Mouse (Mus musculus) ES-E14 (cell line): Measurements from ENCODE around the gene Lhcgr. TPM values are rescaled to one million over a fixed set of nuclear protein-coding genes. Genes with fewer than 3 reads are reported as not detected.
"Not testable (repeated sequence)": the region's sequence is repeated elsewhere in the genome, so short reads cannot be mapped to it uniquely, and the experiment has no call there.

Experiments
- DNase-seq: peaks from one replicate; pipeline ENCODE4 v3.0.0-alpha.2; 2013; ENCODE audit warnings: low read depth, low spot score
- H3K27ac ChIP-seq: 2 replicates; pipeline ENCODE4 v1.5.1; 2012; ENCODE audit warnings: low read depth, mild to moderate bottlenecking, low read length, moderate library complexity, mixed read lengths; ENCODE audit not compliant: poor library complexity, insufficient read depth, severe bottlenecking
- H3K36me3 ChIP-seq: 2 replicates; pipeline ENCODE4 v1.6.1; 2012; ENCODE audit warnings: mild to moderate bottlenecking, low read length, moderate library complexity, mixed read lengths; ENCODE audit not compliant: control insufficient read depth, poor library complexity, insufficient read depth, severe bottlenecking
- H3K4me1 ChIP-seq, 2 experiments: fragments of 150-350 bp in 1 of 2; sonication (generic) in 1 of 2; 2 replicates each; pipeline ENCODE4 v1.6.1; 2012; ENCODE audit warnings: low read length in 2 of 2, mild to moderate bottlenecking in 1 of 2, mixed read lengths in 1 of 2; ENCODE audit not compliant: control insufficient read depth in 2 of 2, insufficient read depth in 2 of 2, poor library complexity in 1 of 2
- H3K4me3 ChIP-seq, 2 experiments: fragments of 150-350 bp in 1 of 2; sonication (generic) in 1 of 2; 2 replicates each; pipeline ENCODE4 v1.5.1; 2012; ENCODE audit warnings: low read length in 2 of 2, low read depth in 1 of 2, mild to moderate bottlenecking in 1 of 2, mixed read lengths in 1 of 2; ENCODE audit not compliant: insufficient read depth in 1 of 2, poor library complexity in 1 of 2, severe bottlenecking in 1 of 2
- H3K9ac ChIP-seq: 2 replicates; pipeline ENCODE4 v1.6.1; 2012; ENCODE audit warnings: low read depth, mild to moderate bottlenecking, low read length, mixed read lengths; ENCODE audit not compliant: poor library complexity, insufficient read depth, severe bottlenecking
- H3K9me3 ChIP-seq: fragments of 150-350 bp; sonication (generic); 2 replicates; pipeline ENCODE4 v1.6.1; 2012; ENCODE audit warnings: low read depth, mild to moderate bottlenecking, low read length; ENCODE audit not compliant: control insufficient read depth, insufficient read depth
- CHD2 ChIP-seq: IDR thresholded peaks from 2 replicates; pipeline ENCODE4 v1.6.1; 2014; ENCODE audit warnings: mild to moderate bottlenecking, low read depth, low read length, inconsistent platforms
- HCFC1 ChIP-seq: IDR thresholded peaks from 2 replicates; pipeline ENCODE4 v1.6.1; 2012; ENCODE audit warnings: low read length, inconsistent platforms, borderline replicate concordance; ENCODE audit not compliant: insufficient read depth
- MAFK ChIP-seq: IDR thresholded peaks from 2 replicates; pipeline ENCODE4 v1.6.1; 2014; ENCODE audit warnings: mild to moderate bottlenecking, low read depth, low read length, inconsistent platforms; ENCODE audit not compliant: insufficient read depth
- ZC3H11A ChIP-seq: IDR thresholded peaks from 2 replicates; pipeline ENCODE4 v1.6.1; 2012; ENCODE audit warnings: low read depth, mild to moderate bottlenecking, inconsistent platforms, low read length, borderline replicate concordance
- ZNF384 ChIP-seq: IDR thresholded peaks from 2 replicates; pipeline ENCODE4 v1.6.1; 2012; ENCODE audit warnings: low read depth, low read length, inconsistent platforms
- in situ Hi-C, 2 experiments: fragments of 600-800 bp; cut with MboI; formaldehyde crosslinking; loops; one replicate each; pipeline ENCODE4 v1.15.1; 2025; ENCODE audit warnings: low sequenced_read_pairs in 2 of 2, inconsistent platforms in 1 of 2; ENCODE audit not compliant: unreplicated experiment in 2 of 2
- total RNA-seq: library from RNA; depleted of rRNA; stranded (reverse); fragments of 300-350 nt; gene quantifications from 2 replicates; pipeline ENCODE4 v1.2.3, GENCODE M21; 2012; rRNA removed

The Lhcgr gene
- not detected in 2 replicates for total RNA-seq

DNA sequence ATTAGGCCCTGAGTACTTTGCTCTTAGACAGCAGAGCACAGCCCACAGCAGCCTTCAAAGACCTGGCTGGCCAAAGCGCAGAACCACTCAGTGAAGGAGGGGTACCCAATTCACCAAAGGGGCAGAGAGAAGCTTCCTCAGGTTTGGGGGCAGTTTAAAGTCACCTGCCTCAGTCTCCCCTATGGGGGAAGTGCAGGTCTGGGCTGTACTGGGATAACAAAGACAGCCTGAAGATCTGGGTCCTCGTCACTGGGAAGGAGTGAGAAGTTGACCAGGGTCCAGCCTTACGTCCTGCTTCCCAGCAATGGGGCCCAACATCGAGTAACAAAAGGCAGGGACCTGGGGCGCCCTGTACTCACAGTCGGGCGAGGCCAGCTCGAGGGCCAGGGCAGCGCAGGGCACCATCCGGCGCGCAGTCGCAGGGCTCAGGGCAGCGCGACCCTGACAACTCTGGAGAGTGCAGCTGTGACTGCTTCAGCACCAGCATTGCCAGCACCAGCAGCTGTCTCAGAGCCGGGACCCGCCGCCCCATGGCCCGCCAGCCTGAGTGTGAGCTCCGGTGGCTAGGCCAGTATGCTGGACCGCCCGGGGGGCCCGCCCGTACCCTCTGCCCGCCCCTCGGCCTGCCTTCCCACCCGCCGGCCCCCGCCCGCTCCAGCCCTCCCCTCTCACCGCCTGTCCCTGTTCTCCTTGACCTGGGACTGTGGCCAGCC is at the start of gene Lhcgr:
Gene Lhcgr (minus strand): TSS at position 551 of the 713 bp plus-strand sequence.
- peak within 1 kb of the TSS; percentile 41 to 55; a peak in 3 of 4 replicates for H3K4me3 ChIP-seq
- no peak for DNase-seq
- TF ChIP-seq MAFK (no peak), ZNF384 (no peak), CHD2 (no peak), HCFC1 (no peak), ZC3H11A (no peak)
- H3K9ac ChIP-seq: no peak within 1 kb of the TSS
- no peaks in the 10 kb centered on the region for H3K9me3 ChIP-seq
- no peaks in the 10 kb centered on the region for H3K4me1 ChIP-seq
- H3K36me3 ChIP-seq: no peaks in the 10 kb centered on the region
- H3K27ac ChIP-seq: no peak within 1 kb of the TSS
- in situ Hi-C loops: no loop called here

DNA sequence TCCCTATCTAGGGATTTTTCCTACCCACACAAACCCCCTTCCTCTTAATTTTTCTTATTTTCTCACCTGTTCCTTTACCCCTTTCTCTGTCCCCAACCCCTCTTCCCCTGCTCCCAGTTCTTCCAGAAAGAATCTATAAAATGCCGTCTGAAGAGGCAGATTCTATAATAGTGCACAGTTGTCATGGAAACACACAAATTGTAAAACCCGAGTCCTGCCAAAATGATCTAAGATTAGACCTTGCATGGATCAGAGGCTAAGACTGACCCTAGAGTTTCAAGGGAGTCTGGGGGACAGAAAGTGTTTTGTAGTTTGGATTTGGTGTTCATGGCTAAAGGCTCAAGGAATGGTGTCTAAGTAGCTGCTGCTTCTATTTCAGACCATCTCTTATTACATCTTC is 25.8 kb upstream of the Lhcgr start:
- H3K9me3 ChIP-seq: no peaks in the 10 kb centered on the region
- no peak overlapping the region for H3K9ac ChIP-seq
- no peaks in the 10 kb centered on the region for H3K36me3 ChIP-seq
- no peaks in the 10 kb centered on the region for H3K4me1 ChIP-seq
- TF ChIP-seq HCFC1 (no peak), CHD2 (no peak), MAFK (no peak), ZNF384 (no peak), ZC3H11A (no peak)
- H3K4me3 ChIP-seq: no peak overlapping the region
- no peak for DNase-seq
- in situ Hi-C loops: no loop called here
- no peak overlapping the region for H3K27ac ChIP-seq

DNA sequence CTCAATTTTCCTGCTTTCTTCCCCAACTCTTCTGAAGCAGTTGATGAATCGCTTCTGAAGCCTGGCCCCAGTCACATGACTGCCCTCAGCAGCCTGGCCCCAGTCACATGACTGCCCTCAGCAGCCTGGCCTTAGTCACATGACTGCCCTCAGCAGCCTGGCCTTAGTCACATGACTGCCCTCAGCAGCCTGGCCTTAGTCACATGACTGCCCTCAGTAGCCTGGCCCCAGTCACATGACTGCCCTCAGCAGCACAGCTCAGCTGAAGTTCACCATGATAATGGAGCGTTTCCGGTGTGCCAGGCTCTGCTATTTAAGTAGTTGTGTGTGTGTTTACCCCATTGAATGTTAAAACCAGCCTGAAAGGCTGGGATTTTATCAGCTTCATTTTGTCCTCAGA is 21.2 kb upstream of the Lhcgr start:
- peak; percentile 16 for DNase-seq
- H3K4me3 ChIP-seq, H3K36me3 ChIP-seq: not testable (repeated sequence)

DNA sequence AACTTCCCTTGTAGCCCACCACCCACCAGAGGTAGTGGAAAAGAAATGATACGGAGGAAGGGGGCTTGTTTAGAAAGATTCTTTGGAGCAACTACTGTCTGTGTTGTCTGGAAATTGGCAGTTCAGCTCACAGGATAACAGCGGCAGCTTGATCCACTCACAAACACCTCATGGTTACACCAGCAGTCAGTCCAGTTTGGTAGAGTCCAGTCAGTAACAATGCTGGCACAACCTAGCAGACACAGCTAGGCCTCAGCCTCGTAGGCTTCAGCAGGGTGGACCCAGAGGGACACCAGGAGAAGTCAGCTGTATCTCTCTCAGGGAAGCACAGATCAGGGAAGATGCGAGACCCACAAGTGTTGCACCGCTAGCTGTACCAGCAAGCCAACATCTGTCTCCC is 19.0 kb upstream of the Lhcgr start:
- H3K27ac ChIP-seq: no peak overlapping the region
- DNase-seq: no peak
- in situ Hi-C loops: no loop called here
- H3K4me1 ChIP-seq: no peaks in the 10 kb centered on the region
- H3K9ac ChIP-seq: no peak overlapping the region
- H3K4me3 ChIP-seq: no peak overlapping the region
- TF ChIP-seq MAFK (no peak), CHD2 (no peak), HCFC1 (no peak), ZC3H11A (no peak), ZNF384 (no peak)
- no peaks in the 10 kb centered on the region for H3K36me3 ChIP-seq
- no peaks in the 10 kb centered on the region for H3K9me3 ChIP-seq

More for the DNA sequence above, 21.2 kb upstream of the Lhcgr start:
- H3K9ac ChIP-seq, H3K4me1 ChIP-seq, H3K9me3 ChIP-seq, in situ Hi-C loops, H3K27ac ChIP-seq: not testable (repeated sequence)

DNA sequence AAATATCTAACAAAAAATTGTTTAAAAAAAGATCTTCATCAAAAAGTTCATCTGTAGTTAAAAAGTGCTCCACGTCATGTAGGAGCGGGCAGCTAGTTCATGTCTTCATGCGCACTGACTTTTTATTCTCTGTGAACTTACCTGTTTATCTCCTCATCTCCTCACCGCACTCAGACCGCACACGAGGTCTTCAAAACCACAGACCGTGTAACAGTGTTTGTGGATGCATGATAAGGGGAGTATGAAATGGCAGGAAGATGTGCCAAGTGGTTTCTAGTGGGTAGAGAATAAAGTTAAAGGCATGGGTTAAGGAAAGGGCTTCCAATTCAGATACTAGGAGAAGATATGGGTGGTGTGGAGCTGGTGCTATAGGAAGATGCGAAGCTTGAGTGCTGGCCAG is 14.6 kb upstream of the Lhcgr start:
- no peak overlapping the region for H3K4me3 ChIP-seq
- no peak for TF ChIP-seq ZNF384
- no peak for TF ChIP-seq HCFC1
- no peak for TF ChIP-seq ZC3H11A
- no peak for TF ChIP-seq MAFK
- TF ChIP-seq CHD2: no peak

More for the DNA sequence above, 14.6 kb upstream of the Lhcgr start:
- DNase-seq: no peak
- H3K9me3 ChIP-seq: no peaks in the 10 kb centered on the region
- no peaks in the 10 kb centered on the region for H3K36me3 ChIP-seq
- no peaks in the 10 kb centered on the region for H3K4me1 ChIP-seq
- in situ Hi-C loops: no loop called here
- no peak overlapping the region for H3K27ac ChIP-seq
- H3K9ac ChIP-seq: no peak overlapping the region
